27 mouse cellular contexts compared by ENCODE assay signal in the genomic region with DNA sequence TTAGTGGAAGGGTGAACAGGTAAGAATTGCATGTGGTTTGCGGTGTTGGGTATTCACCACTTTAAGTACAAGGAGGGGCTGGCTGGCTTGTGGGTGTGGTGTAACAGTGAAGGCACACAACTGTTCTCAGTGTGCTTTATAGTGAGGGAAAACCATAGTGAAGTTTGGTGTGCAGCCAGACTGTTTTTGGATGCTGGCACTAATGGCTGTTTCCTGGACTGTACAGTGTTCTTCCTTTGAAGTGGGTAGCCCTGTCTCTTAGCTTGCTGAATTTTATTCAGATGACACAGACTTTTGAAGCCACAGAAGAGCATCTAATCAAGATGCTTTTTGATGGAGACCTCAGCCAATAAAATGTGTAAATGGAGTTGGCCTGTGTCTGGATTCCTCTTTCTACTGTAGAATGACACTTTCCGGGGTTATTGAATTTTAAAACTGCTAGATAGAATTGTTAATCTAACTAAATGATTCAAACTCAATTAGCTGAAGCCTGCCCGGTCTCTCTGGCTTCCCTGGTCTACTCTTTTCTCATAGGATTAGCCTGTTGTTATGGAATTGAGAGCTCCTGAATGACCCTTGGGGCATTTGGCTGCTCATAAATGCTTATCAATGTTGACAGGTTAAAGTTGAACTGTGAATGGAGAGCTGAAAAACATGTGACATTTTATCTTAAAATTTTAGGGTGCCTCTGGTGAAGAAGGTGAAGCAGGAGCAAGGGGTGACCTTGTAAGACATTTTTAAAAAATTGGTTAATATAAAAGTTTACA. TPM values are rescaled to one million over a fixed set of nuclear protein-coding genes. Genes with fewer than 3 reads are reported as not detected.
DNase-seq lines count a peak whose midpoint lies in the region; ATAC-seq lines count a peak whose summit lies in the region.
"Had no signal": no experiment of that assay in that cellular context is flagged by ENCODE, and none has a peak within 500 bp of the region (broad histone marks: within the 10 kb centered on the region; RNA-seq: fewer than 3 reads in every experiment).

No protein-coding gene starts in this region.

- H3K4me2 ChIP-seq in hindbrain, embryonic 14.5 days (replicated peaks): no peak overlapping the region
- no peak overlapping the region for H3K4me2 ChIP-seq in hindbrain, embryonic 13.5 days
- H3K4me2 ChIP-seq in limb, embryonic 15.5 days: no peak overlapping the region
- H3K4me2 ChIP-seq: embryonic facial prominence, embryonic 15.5 days; heart, embryonic 11.5 days; kidney, embryonic 15.5 days; liver, embryonic 11.5 days; midbrain, embryonic 12.5 days; neural tube, embryonic 15.5 days had no signal

- H3K27ac ChIP-seq in hindbrain, embryonic 14.5 days: no peak overlapping the region
- H3K27ac ChIP-seq in hindbrain, embryonic 13.5 days: no peak overlapping the region
- no peak overlapping the region for H3K27ac ChIP-seq in limb, embryonic 15.5 days
- no peak overlapping the region for H3K27ac ChIP-seq in limb, embryonic 10.5 days
- H3K27ac ChIP-seq: embryonic facial prominence, embryonic 15.5 days; kidney, embryonic 15.5 days; midbrain, embryonic 12.5 days; neural tube, embryonic 15.5 days had no signal

- peak; percentile 47; the same call in 1 of the 2 replicates for ATAC-seq in hindbrain, embryonic 14.5 days (ENCODE audit: low FRiP score)
- no peak for ATAC-seq in hindbrain, embryonic 13.5 days (ENCODE audit: low FRiP score)
- 0 out of 2 replicates have a peak, but pooled peaks have one; percentile 9 for ATAC-seq in limb, embryonic 15.5 days (ENCODE audit: insufficient number of reproducible peaks, low FRiP score, low TSS enrichment, low read depth)

- H3K27me3 ChIP-seq in hindbrain, embryonic 14.5 days (ENCODE audit: control insufficient read depth, insufficient read depth, low read length): no peaks in the 10 kb centered on the region
- no peaks in the 10 kb centered on the region for H3K27me3 ChIP-seq in hindbrain, embryonic 13.5 days
- no peaks in the 10 kb centered on the region for H3K27me3 ChIP-seq in limb, embryonic 15.5 days
- H3K27me3 ChIP-seq in limb, embryonic 10.5 days (ENCODE audit: low read depth, poor library complexity, severe bottlenecking): peaks cover 13% of the 10 kb centered on the region; the same call in 1 of the 2 replicates
- H3K27me3 ChIP-seq: embryonic facial prominence, embryonic 15.5 days; kidney, embryonic 15.5 days; midbrain, embryonic 12.5 days; neural tube, embryonic 15.5 days had no signal

- H3K36me3 ChIP-seq in hindbrain, embryonic 14.5 days (replicated peaks; ENCODE audit: control insufficient read depth, insufficient read depth): no peaks in the 10 kb centered on the region
- H3K36me3 ChIP-seq in hindbrain, embryonic 13.5 days: no peaks in the 10 kb centered on the region
- H3K36me3 ChIP-seq in limb, embryonic 15.5 days: no peaks in the 10 kb centered on the region
- peaks cover 12% of the 10 kb centered on the region; the same call in 1 of the 2 replicates for H3K36me3 ChIP-seq in limb, embryonic 10.5 days
- H3K36me3 ChIP-seq: embryonic facial prominence, embryonic 15.5 days; kidney, embryonic 15.5 days; midbrain, embryonic 12.5 days; neural tube, embryonic 15.5 days had no signal

- no peaks in the 10 kb centered on the region for H3K9me3 ChIP-seq in hindbrain, embryonic 14.5 days (ENCODE audit: control insufficient read depth, low read length)
- H3K9me3 ChIP-seq in hindbrain, embryonic 13.5 days: no peaks in the 10 kb centered on the region
- no peaks in the 10 kb centered on the region for H3K9me3 ChIP-seq in limb, embryonic 15.5 days
- H3K9me3 ChIP-seq in limb, embryonic 10.5 days (replicated peaks): no peaks in the 10 kb centered on the region
- H3K9me3 ChIP-seq: embryonic facial prominence, embryonic 15.5 days; kidney, embryonic 15.5 days; midbrain, embryonic 12.5 days; neural tube, embryonic 15.5 days had no signal

- H3K4me3 ChIP-seq in hindbrain, embryonic 14.5 days (replicated peaks; ENCODE audit: low read length): no peak overlapping the region
- no peak overlapping the region for H3K4me3 ChIP-seq in hindbrain, embryonic 13.5 days
- no peak overlapping the region for H3K4me3 ChIP-seq in limb, embryonic 15.5 days
- H3K4me3 ChIP-seq in limb, embryonic 10.5 days: no peak overlapping the region
- H3K4me3 ChIP-seq: embryonic facial prominence, embryonic 15.5 days; kidney, embryonic 15.5 days; midbrain, embryonic 12.5 days; myocyte; neural tube, embryonic 15.5 days had no signal

- WGBS in hindbrain, embryonic 14.5 days: 59% methylated on average over 3 of the region's 3 CpGs
- WGBS in hindbrain, embryonic 13.5 days: 72% methylated on average over 3 of the region's 3 CpGs
- WGBS in limb, embryonic 15.5 days: 59% methylated on average over 3 of the region's 3 CpGs
- WGBS in limb, embryonic 10.5 days: 81% methylated on average over 3 of the region's 3 CpGs

- no peak overlapping the region for H3K9ac ChIP-seq in hindbrain, embryonic 14.5 days
- no peak overlapping the region for H3K9ac ChIP-seq in hindbrain, embryonic 13.5 days
- H3K9ac ChIP-seq in limb, embryonic 15.5 days: no peak overlapping the region
- H3K9ac ChIP-seq: embryonic facial prominence, embryonic 15.5 days; kidney, embryonic 15.5 days; midbrain, embryonic 12.5 days; neural tube, embryonic 15.5 days had no signal

- no peaks in the 10 kb centered on the region for H3K4me1 ChIP-seq in hindbrain, embryonic 14.5 days (replicated peaks; ENCODE audit: control insufficient read depth, insufficient read depth, low read length)
- peaks cover 10% of the 10 kb centered on the region; the same call in 1 of the 2 replicates for H3K4me1 ChIP-seq in hindbrain, embryonic 13.5 days (replicated peaks)
- H3K4me1 ChIP-seq in limb, embryonic 15.5 days: peaks cover 9% of the 10 kb centered on the region; the same call in 1 of the 2 replicates
- H3K4me1 ChIP-seq in limb, embryonic 10.5 days: peaks cover 13% of the 10 kb centered on the region
- H3K4me1 ChIP-seq: neural tube, embryonic 15.5 days had no signal

- no peak for DNase-seq in hindbrain, embryonic 14.5 days (ENCODE audit: low spot score)
- DNase-seq in limb, embryonic 10.5 days (ENCODE audit: low spot score): no peak
- DNase-seq in Muller cell, postnatal 12 days (ENCODE audit: inconsistent ontology term): peak; percentile 90
- peak; percentile 4 for DNase-seq in ZHBTc4 (ENCODE audit: low read depth, low spot score)
- no peak for DNase-seq in embryo, embryonic 9.5 days (ENCODE audit: extremely low spot score)
- DNase-seq: adrenal gland, postnatal 10 days; cerebellum, adult 2 months; gastrocnemius, postnatal 10 days; heart, adult 11 months; kidney, adult 11 months; kidney, postnatal 36 days; layer of hippocampus, adult 9-11 months; lung, adult 18-20 months; lung, postnatal 10 days; thymus, adult 18-20 months; thymus, postnatal 36 days had no signal

RNA-seq across cellular contexts. Expression of gene Col9a1, which starts 54.3 kb away (rescaled TPM):
- polyA plus RNA-seq in hindbrain, embryonic 14.5 days (2014; fragmentation: Nextera tagmentation; extraction: Ambion mirVana): 1.6 and 2.6 TPM in 2 replicates
- 5.9 and 13.1 TPM in 2 replicates for polyA plus RNA-seq in hindbrain, embryonic 13.5 days (2015; fragmentation: Nextera tagmentation; extraction: Ambion mirVana)
- polyA plus RNA-seq in limb, embryonic 15.5 days (2015; fragmentation: Nextera tagmentation; extraction: Ambion mirVana): 170 and 178 TPM in 2 replicates
- 41.3 and 81.1 TPM in 2 replicates for polyA plus RNA-seq in limb, embryonic 10.5 days (2016; fragmentation: Nextera tagmentation; extraction: Ambion mirVana)
- polyA plus RNA-seq: C2C12; myocyte; small intestine, adult 2 months had no signal

Comparison
In these comparisons a context has a peak if more than half of its experiments do, and no peak if none do; other contexts are left out.
1. DNase-seq: peak in Muller cell, postnatal 12 days (single experiment) and ZHBTc4 (single experiment); none in hindbrain, embryonic 14.5 days (single experiment), limb, embryonic 10.5 days (single experiment) and embryo, embryonic 9.5 days (single experiment).